13 mouse cellular contexts compared by ENCODE assay signal in the genomic region with DNA sequence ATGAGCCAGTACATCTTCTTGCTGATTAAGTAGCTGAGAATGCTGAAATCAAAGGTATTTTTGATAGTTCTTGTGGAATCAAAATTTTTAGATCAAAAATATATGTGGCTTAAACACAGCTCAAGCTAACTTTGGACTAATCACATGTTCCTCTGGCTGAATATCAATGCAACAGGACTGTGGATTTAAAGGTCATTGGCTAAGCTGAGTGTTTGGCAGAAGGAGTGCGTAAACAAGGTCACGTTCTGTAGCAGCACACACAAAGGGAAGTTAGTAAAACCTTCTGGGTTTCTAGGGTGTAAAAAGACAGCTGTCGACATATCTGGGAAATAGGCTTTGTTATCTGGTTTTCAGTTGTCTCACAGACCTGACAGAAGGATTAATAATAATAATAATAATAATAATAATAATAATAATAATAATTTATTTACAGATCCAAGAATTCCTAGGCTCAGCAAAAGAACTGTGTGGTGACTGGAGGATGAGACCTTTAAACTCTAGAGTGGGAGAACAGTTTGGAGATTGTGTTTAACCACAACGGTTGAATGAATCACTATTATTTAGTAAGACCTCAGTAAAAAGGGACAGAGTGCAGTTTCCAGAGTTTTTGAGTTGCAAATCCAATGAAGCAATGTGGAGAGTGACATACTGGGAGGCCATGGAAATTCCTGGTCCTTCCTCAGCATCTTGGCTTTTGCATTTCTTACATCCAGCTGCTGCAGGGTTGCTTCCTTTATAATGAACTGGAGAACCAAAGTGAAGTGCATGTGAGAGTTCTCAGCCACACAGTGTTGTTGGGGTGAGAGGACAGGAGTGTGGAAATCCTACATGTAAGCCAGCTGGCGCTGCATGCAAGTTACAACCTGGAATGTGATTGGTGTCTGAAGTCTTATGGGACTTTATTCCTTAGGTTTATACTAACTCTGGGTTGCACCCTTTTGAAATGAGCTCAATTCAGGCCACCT. TPM values are rescaled to one million over a fixed set of nuclear protein-coding genes. Genes with fewer than 3 reads are reported as not detected.
DNase-seq lines count a peak whose midpoint lies in the region.
"Had no signal": no experiment of that assay in that cellular context is flagged by ENCODE, and none has a peak within 500 bp of the region (broad histone marks: within the 10 kb centered on the region; RNA-seq: fewer than 3 reads in every experiment).

No protein-coding gene starts in this region.

- DNase-seq in heart, adult 8-10 months (ENCODE audit: low spot score) = peak; percentile 8
- DNase-seq in heart, postnatal 4 days = no peak
- peak; percentile 3 for DNase-seq in retina, postnatal 1 day
- DNase-seq in retina, embryonic 14.5 days (ENCODE audit: low spot score) = no peak
- peak; percentile 24 for DNase-seq in kidney, postnatal 14 days
- DNase-seq in lung, postnatal 36 days = peak; percentile 44
- DNase-seq in testis, postnatal 10 days (ENCODE audit: low spot score) = no peak
- DNase-seq in urinary bladder, postnatal 14 days (ENCODE audit: low spot score) = no peak
- DNase-seq: cerebellum, adult 18-20 months; gastrocnemius, postnatal 36 days; layer of hippocampus, postnatal 36 days; liver, embryonic 13.5 days; thymus, adult 2 months had no signal

RNA-seq across cellular contexts. Expression of a gene that starts 48.0 kb away (rescaled TPM):
- total RNA-seq in heart, adult 8-10 months (2022) = 10 to 100 TPM; 23.5 to 28.1 (median 24.4) TPM
- total RNA-seq in heart, postnatal 4 days (2021) = 10 to 100 TPM in 1 of 2 experiments, 1 to 10 TPM in 1; 8.6 to 12.1 TPM

Comparison
In these comparisons a context has a peak if more than half of its experiments do, and no peak if none do; other contexts are left out.
1. DNase-seq: peak in heart, adult 8-10 months (single experiment), retina, postnatal 1 day (single experiment), kidney, postnatal 14 days (single experiment) and lung, postnatal 36 days (single experiment); none in heart, postnatal 4 days (single experiment), retina, embryonic 14.5 days (single experiment), testis, postnatal 10 days (single experiment) and urinary bladder, postnatal 14 days (single experiment).